15 mouse cellular contexts compared by ENCODE assay signal in the genomic region with DNA sequence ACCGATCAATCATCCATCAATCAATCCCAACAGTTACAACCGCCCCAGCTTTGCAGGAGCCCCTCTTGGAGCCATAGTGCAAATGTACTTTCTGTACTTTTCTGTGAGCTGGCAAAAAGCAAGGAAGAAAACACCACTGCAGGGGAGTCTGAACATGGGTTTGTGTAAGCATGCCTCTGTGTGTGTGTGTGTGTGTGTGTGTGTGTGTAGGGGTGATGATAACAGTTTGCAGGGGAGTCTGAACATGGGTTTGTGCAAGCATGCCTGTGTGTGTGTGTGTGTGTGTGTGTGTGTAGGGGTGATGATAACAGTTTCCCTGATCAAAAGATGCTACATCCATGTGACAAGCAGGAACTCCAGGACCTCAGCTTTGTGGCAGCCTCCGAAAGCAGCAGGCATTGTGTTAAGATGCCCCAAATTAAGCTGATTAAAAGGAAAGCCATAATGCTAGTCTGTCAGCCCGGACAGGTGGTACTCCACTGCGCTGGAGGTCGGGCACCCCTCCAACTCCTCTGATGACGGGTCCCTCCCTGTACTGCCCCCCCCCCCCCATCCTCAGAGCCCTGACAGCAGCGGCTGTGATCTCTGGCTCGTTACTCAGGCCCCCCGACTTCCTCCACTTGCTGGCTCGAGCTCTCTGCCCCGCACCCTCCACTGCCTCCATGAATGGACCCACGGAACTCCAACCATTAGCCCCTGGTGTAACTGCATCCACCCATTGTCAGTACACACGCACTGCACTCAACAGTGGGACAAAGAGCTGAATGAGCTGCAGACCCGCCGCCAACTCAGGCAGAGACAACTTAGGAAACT. TPM values are rescaled to one million over a fixed set of nuclear protein-coding genes. Genes with fewer than 3 reads are reported as not detected.
DNase-seq lines count a peak whose midpoint lies in the region; ATAC-seq lines count a peak whose summit lies in the region.
"Had no signal": no experiment of that assay in that cellular context is flagged by ENCODE, and none has a peak within 500 bp of the region (broad histone marks: within the 10 kb centered on the region; RNA-seq: fewer than 3 reads in every experiment).

No protein-coding gene starts in this region.

- H3K4me1 ChIP-seq in forebrain, embryonic 11.5 days (replicated peaks; ENCODE audit: control insufficient read depth, insufficient read depth, low read length), result peaks cover 9% of the 10 kb centered on the region; the same call in 1 of the 2 replicates
- H3K4me1 ChIP-seq in hindbrain, embryonic 16.5 days (ENCODE audit: control insufficient read depth, insufficient read depth, low read depth, low read length), result no peaks in the 10 kb centered on the region
- H3K4me1 ChIP-seq in neural tube, embryonic 15.5 days, result 0 out of 2 replicates have a peak, but pooled peaks cover 8% of the 10 kb centered on the region
- H3K4me1 ChIP-seq: kidney, embryonic 15.5 days; liver, embryonic 13.5 days had no signal

- no peaks in the 10 kb centered on the region; the same call in 1 of the 2 replicates for H3K27me3 ChIP-seq in forebrain, embryonic 11.5 days (ENCODE audit: control insufficient read depth, insufficient read depth, low read length)
- no peaks in the 10 kb centered on the region for H3K27me3 ChIP-seq in hindbrain, embryonic 16.5 days (replicated peaks; ENCODE audit: control insufficient read depth, insufficient read depth, low read length)
- H3K27me3 ChIP-seq in neural tube, embryonic 15.5 days (replicated peaks), result no peaks in the 10 kb centered on the region
- H3K27me3 ChIP-seq: kidney, embryonic 15.5 days; liver, embryonic 13.5 days had no signal

- intact Hi-C loops in left cerebral cortex, postnatal 4 days (cut with DNase I), result no loop called here

- H3K4me2 ChIP-seq in forebrain, embryonic 11.5 days (ENCODE audit: low read depth, low read length, severe bottlenecking), result no peak overlapping the region
- peak overlapping the region; percentile 33 for H3K4me2 ChIP-seq in hindbrain, embryonic 16.5 days (ENCODE audit: low read length)
- H3K4me2 ChIP-seq in neural tube, embryonic 15.5 days, result peak overlapping the region; percentile 50
- H3K4me2 ChIP-seq: kidney, embryonic 15.5 days; liver, embryonic 13.5 days had no signal

- H3K9me3 ChIP-seq in forebrain, embryonic 11.5 days (ENCODE audit: control insufficient read depth, low read length), result no peaks in the 10 kb centered on the region
- H3K9me3 ChIP-seq in hindbrain, embryonic 16.5 days (ENCODE audit: control insufficient read depth, low read length), result no peaks in the 10 kb centered on the region
- H3K9me3 ChIP-seq in neural tube, embryonic 15.5 days (replicated peaks), result no peaks in the 10 kb centered on the region
- H3K9me3 ChIP-seq: kidney, embryonic 15.5 days; liver, embryonic 13.5 days had no signal

- peak; percentile 89 for ATAC-seq in forebrain, embryonic 11.5 days (replicated peaks; ENCODE audit: low FRiP score)
- peak; percentile 95 for ATAC-seq in hindbrain, embryonic 16.5 days
- peak; percentile 70 for ATAC-seq in neural tube, embryonic 15.5 days (ENCODE audit: low FRiP score)

- WGBS in forebrain, embryonic 11.5 days, result 29% methylated on average over 16 of the region's 16 CpGs
- 31% methylated on average over 16 of the region's 16 CpGs for WGBS in hindbrain, embryonic 16.5 days
- 43% methylated on average over 16 of the region's 16 CpGs for WGBS in neural tube, embryonic 15.5 days

- peaks cover 11% of the 10 kb centered on the region; the same call in 1 of the 2 replicates for H3K36me3 ChIP-seq in forebrain, embryonic 11.5 days (ENCODE audit: control insufficient read depth, insufficient read depth, low read length)
- no peaks in the 10 kb centered on the region for H3K36me3 ChIP-seq in hindbrain, embryonic 16.5 days (ENCODE audit: control insufficient read depth, insufficient read depth, low read length)
- no peaks in the 10 kb centered on the region for H3K36me3 ChIP-seq in neural tube, embryonic 15.5 days

- H3K9ac ChIP-seq in forebrain, embryonic 11.5 days (ENCODE audit: low read length), result no peak overlapping the region
- H3K9ac ChIP-seq in hindbrain, embryonic 16.5 days (ENCODE audit: low read depth, low read length), result no peak overlapping the region
- no peak overlapping the region for H3K9ac ChIP-seq in neural tube, embryonic 15.5 days (replicated peaks)
- H3K9ac ChIP-seq: kidney, embryonic 15.5 days; liver, embryonic 13.5 days had no signal

- DNase-seq in left cerebral cortex, postnatal 4 days, result peak; percentile 91
- no peak for DNase-seq in left cerebral cortex, adult 8-10 months (ENCODE audit: low spot score in 2 of 2)
- DNase-seq in forebrain, embryonic 11.5 days (ENCODE audit: low spot score), result peak; percentile 67
- no peak for DNase-seq in right cerebral cortex, adult 18-20 months
- no peak for DNase-seq in spleen, adult 18-20 months
- DNase-seq in thymus, adult 18-20 months, result no peak
- DNase-seq: adrenal gland, postnatal 25 days; cerebellum, adult 11 months; heart, postnatal 14 days; layer of hippocampus, postnatal 36 days; liver, embryonic 13.5 days had no signal

- no peak overlapping the region for H3K4me3 ChIP-seq in forebrain, embryonic 11.5 days (ENCODE audit: low read depth, low read length)
- H3K4me3 ChIP-seq in hindbrain, embryonic 16.5 days (ENCODE audit: low read length), result no peak overlapping the region
- 0 out of 2 replicates have a peak overlapping the region, but pooled peaks have one; percentile 5 for H3K4me3 ChIP-seq in neural tube, embryonic 15.5 days (replicated peaks)
- H3K4me3 ChIP-seq: kidney, embryonic 15.5 days; liver, embryonic 13.5 days had no signal

- H3K27ac ChIP-seq in forebrain, embryonic 11.5 days (ENCODE audit: low read depth, low read length), result peak overlapping the region; percentile 0; the same call in 1 of the 2 replicates
- no peak overlapping the region for H3K27ac ChIP-seq in hindbrain, embryonic 16.5 days (ENCODE audit: low read depth, low read length)
- no peak overlapping the region for H3K27ac ChIP-seq in neural tube, embryonic 15.5 days (replicated peaks)
- H3K27ac ChIP-seq: kidney, embryonic 15.5 days; liver, embryonic 13.5 days; macrophage had no signal

RNA-seq across cellular contexts. Expression of a gene that starts 18.4 kb away (rescaled TPM):
- 100 to 1,000 TPM; 139 to 147 TPM for total RNA-seq in left cerebral cortex, postnatal 4 days (2021)
- total RNA-seq in left cerebral cortex, adult 8-10 months (2022), result 10 to 100 TPM; 63.0 to 86.8 (median 73.0) TPM
- polyA plus RNA-seq in forebrain, embryonic 11.5 days (2014; fragmentation: Nextera tagmentation; extraction: Ambion mirVana), result 1,258 and 1,292 TPM in 2 replicates
- polyA plus RNA-seq in hindbrain, embryonic 16.5 days (2015; fragmentation: Nextera tagmentation; extraction: Ambion mirVana), result 248 and 340 TPM in 2 replicates
- 155 and 302 TPM in 2 replicates for polyA plus RNA-seq in neural tube, embryonic 15.5 days (2015; fragmentation: Nextera tagmentation; extraction: Ambion mirVana)

RNA-seq across cellular contexts. Expression of a gene that starts 24.3 kb away (rescaled TPM):
- total RNA-seq in left cerebral cortex, postnatal 4 days (2021), result 10 to 100 TPM; 16.4 to 18.6 TPM
- total RNA-seq in left cerebral cortex, adult 8-10 months (2022), result 10 to 100 TPM; 23.1 to 25.8 (median 24.3) TPM
- polyA plus RNA-seq in forebrain, embryonic 11.5 days (2014; fragmentation: Nextera tagmentation; extraction: Ambion mirVana), result 5.3 and 6.8 TPM in 2 replicates
- 6.0 and 8.6 TPM in 2 replicates for polyA plus RNA-seq in hindbrain, embryonic 16.5 days (2015; fragmentation: Nextera tagmentation; extraction: Ambion mirVana)
- 6.3 and 7.3 TPM in 2 replicates for polyA plus RNA-seq in neural tube, embryonic 15.5 days (2015; fragmentation: Nextera tagmentation; extraction: Ambion mirVana)

Comparison
In these comparisons a context has a peak if more than half of its experiments do, and no peak if none do; other contexts are left out.
1. DNase-seq: peak in left cerebral cortex, postnatal 4 days (single experiment) and forebrain, embryonic 11.5 days (single experiment); none in left cerebral cortex, adult 8-10 months (0 of 2), right cerebral cortex, adult 18-20 months (single experiment), spleen, adult 18-20 months (0 of 2) and thymus, adult 18-20 months (0 of 2).
2. Peak in every context shown above with its lines, with median percentiles within 50 percentile points of each other: ATAC-seq.